Mouse (Mus musculus): ENCODE measurements around the gene Mgll. TPM values are rescaled to one million over a fixed set of nuclear protein-coding genes. Genes with fewer than 3 reads are reported as not detected.

Gene Mgll
- total RNA-seq, 1 experiment from 2014 or later, result 164 TPM

DNA sequence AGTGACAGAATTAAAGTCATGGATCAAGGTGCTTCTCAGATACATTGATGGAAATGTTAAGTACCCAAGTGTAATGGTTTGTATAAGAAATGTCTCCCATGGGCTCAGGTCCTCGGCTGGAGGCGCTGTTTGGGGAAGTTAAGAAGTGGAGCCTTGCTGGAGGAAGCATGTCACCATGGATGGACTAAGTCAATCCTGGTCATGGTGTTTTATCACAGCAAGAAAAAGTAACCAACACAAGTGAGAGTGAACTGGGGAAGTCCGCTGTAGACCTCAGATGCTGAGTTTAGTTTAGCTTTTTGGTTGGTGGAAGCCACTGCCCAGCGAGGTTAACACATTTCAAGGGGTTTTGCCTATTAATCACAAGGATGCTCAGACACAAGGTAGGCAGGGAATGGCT is 105.4 kb downstream of the Mgll start:
- no peak for DNase-seq

DNA sequence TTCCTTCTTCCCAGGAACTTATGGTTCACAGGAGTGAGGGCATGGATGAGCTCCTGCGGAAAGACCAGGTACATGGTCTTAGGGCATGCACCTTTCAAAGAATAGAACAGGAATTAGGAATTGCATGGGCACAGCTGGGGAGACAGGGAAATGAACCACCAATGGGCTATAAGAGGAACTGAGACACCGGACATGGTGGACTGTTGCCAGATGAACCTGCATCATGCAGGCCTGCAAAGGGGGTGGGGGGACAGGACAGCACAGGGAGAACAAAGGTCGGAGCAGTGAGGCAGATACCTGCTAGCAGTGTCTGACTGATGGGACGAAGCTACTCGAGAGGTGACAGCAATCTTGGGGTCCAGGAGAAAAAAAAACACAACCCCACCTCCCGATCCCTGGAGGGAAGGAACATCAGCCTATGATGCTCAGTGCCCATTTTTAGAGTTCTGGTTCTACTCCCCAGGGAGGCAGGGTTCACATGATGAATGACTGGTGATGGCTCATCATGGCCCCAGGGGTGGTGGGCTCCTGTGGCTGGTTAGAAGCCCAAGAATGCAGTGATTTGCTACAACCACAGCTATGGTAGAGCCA is 106.0 kb downstream of the Mgll start:
- no peak for DNase-seq

DNA sequence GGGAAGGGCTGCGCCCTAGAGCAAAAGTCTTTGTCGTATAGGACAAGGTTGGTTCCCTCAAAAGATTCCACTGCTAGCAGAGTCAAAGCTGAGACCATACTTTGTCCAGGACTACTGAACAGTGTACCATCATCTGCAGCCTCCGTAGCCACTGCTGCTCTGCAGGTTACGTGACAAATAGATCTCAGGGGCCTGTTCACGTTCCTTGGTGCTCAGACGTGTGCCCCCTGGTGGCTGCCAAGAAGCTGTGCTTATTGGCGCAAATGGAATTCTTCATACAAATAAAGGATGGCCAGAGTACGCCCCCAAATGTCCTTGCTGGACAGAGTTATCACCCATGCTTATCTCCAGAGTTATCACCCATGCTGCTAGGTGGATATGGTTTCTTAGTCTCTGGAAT is 107.2 kb downstream of the Mgll start:
- peak; percentile 74 for DNase-seq

DNA sequence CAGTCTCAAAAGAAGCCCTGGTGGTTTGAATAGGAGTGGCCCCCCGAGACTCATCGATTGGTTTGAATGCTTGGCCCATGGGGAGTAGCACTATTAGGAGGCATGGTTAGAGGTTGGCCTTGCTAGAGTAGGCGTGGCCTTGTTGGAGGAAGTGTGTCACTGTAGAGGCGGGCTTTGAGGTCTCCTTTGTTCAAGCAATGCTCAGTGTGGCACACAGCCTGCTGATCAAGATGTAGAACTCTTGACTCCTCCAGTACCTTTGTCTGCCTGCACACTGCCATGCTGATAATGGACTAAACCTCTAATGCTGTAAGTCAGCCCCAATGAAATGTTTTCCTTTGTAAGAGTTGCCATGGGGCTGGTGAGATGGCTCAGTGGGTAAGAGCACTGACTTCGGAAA is 108.5 kb downstream of the Mgll start:
- DNase-seq, result no peak

DNA sequence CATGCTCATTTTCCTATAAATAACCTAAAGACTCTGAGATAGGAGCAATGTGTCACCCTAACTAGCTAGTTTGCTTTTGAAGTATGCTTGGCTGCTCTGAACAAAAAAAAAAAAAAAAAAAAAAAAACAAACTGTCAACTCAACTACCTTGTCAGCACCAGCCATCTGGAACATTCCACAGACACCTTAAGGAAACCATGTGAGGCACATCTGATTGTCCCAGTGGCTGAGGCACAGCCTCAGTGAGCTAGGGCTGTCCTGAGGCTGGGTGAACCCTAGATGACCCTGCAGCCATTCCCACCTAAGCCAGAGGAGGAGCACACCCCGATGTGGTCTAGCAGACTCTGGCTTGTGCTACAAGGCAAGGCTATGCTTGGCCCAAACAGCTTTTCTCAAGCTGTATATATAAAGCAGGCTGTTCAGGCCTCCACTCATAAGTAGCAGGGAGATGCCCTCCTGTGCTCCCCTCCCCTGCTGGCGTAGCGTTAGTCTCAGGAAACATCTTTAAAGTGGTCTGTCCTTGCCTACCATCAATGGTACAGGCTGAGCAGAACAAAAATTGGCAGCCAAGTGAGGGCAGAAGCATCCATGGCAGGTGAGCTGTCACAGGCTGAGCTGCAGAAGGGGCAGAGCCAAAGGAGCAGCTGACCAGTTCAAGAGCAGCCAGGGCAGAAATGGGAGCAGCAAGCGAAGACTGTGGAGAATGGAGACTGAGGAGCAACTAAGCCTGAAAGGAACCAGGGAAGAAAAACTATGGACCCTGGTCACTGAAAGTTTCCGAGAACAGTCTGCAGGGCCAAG is 109.3 kb downstream of the Mgll start:
- no peak for DNase-seq

DNA sequence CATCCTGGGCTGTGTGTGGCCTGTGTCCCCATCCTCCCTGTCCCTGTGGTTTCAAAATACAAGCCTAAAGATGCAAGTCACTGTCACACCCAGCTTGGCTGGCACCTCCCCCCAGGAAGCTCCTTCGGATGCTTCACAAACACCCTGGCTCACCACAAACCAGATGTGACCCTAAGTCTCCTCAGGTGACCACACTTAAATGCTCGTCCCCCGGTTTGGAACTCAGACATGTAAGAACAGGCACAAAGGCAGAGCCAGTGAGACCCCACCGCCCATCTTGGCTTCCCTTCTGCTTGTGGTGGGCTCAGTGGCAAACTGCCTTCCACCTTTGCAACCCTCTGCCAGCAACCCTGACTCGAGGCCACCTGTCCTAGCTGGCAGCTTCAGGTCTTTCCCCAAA is 110.8 kb downstream of the Mgll start:
- DNase-seq, result no peak

DNA sequence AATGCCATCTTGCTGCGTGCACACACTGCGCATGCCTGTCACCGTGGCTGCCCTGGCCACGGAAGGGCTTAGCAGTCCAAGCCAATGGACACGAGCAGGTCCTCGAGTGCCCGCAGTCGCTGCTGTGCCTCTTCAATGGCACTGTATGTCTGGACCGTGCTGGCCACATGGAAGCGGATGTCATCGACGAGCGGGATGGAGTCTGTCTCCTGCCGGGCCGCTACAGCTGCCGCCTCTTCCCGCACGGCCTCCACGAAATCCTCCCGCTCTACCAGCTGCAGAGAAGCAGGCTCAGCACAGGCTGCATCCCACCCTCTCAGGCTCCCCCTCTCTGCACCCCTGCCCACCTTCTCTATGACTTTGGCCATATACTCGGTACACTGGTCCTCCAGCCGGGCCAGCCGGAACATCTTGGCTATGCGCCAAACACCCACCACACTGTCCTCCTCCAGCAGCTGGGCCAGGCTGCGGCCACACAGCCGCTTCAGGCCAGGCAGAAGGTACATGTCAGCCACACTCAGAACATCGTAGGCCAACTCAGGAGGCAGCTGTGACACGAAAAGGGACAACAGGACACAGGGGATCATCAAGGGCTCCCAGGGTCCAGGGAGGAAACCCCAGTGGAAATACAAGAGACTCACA is 112.1 kb downstream of the Mgll start:
- no peak for DNase-seq

DNA sequence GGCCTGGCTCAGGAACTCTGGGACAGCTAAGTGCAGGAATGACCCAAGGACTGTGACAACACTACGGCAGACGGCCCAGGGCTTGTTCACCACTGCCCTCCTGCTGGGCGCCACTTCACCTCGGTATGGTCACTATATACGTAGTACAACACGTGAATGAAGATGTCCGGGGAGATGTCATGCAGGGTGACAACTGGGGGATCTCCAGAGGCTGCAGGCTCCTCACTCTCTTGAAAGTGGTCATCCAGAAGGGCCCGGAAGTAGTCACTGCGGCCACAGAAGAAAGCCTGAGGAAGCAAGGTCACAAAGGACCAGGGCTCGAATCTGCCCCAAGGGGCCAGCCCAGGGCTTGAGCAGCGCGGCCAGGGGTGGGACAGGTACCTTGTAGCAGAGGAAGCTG is 113.8 kb downstream of the Mgll start:
- no peak for DNase-seq

DNA sequence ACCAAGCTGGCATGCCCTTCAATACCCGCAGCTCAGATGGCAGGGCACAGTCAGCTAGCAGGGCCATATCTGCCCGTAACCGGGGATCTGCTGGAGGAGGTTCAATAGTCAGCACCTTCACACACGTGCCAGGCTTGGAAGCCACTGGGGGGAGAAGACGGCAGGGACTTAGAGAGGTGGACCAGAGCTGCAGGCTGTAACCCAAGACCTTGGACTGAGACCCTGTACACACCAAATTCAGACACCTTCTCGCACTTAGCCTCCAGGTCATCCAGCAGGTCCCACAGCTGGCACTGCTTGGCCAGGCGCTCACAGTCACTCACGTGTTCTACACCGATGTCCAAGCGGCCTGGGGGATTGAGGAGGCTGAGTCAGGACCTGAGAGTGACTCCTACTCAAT is 114.4 kb downstream of the Mgll start:
- no peak for DNase-seq

DNA sequence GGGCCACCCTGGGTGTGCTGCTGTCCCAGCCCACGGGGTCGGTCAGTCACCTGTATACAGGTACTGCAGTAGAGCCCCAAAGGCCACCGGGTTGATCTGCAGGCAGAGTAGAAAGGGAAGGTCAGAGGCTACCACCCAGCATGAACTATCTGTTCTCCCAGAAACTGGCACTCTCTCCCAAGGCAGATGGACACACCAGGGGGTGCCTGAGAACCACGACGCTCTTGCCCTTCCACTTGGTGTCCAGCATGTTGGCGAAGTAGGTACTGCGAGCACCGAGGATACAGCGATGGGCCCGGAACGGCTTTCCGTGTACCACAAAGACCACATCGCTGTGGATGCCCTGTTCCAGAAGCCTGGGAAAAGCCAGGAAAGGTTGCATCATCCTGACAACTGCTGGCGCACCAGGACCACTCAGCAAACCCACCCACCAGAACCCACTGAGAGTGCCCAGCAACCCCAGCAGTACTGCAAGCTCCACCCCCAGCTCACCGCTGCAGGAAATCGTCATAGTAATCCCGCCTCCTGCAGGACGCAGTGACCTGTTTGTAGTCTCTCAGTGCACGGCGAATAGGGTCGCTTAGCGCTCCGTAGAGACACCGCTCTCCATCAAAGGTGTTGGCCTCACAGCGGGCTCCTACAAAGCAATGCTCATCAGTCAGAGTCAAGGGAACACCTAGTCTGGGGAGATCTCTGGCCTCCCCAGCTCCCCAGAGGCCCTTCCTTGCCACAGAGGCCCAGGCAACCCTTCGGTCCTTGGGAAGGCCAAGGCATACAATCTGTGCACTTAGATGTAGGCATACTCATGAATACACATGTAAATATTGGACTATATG is 115.1 kb downstream of the Mgll start:
- DNase-seq, result no peak

DNA sequence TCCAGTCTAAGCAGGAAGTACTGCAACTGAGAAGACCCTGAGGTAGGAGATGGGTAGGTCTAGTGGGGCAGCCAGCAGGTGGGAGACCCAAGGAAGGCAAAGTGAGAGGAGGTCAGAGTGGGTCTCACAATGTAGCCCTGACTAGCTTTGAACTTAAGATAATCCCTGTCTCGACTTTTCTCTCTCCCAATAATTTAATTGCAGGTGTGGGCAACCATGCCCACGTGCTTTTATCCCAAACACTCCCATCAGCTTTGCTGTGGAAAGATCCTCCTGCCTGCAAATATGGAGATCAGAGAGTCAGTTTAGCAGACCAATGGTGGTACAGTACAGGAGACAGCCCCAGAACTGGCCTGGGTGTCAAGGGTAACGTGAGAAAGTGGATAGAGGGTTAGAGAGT is 116.0 kb downstream of the Mgll start:
- DNase-seq, result no peak

DNA sequence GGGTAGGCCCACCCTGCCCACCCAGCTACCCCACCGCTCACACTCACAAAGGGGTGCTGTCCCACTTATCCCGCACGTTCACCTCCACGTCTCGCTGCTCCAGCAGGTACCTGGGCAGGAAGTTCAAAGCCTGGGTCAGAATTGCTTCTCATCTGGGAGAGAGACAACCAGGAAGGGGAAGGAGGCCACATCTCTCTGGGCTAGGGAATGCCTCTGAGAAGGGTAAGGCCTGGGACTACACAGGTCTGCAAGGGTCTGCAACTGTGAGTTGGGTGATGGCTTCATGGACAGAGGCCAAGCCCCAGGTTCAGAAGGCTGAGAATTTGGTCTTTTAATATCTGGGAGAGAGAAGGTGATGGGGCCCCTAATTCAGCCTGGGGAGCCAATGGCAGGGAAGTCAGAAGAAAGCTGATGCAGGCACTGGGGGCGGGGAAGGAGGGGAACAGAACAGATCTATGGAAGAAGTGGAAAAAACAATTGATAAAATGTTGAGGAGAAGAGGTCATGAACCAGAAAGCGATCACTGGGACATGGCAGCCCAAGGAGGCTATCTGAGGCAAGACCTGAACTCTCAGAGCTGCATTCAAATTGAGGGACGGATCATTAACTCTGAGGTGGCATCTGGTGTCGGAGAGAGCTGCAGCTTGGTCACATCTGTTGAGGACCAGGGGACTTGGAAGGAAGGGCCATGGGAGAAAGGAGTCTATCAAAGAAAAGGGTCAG is 116.7 kb downstream of the Mgll start:
- DNase-seq, result no peak

DNA sequence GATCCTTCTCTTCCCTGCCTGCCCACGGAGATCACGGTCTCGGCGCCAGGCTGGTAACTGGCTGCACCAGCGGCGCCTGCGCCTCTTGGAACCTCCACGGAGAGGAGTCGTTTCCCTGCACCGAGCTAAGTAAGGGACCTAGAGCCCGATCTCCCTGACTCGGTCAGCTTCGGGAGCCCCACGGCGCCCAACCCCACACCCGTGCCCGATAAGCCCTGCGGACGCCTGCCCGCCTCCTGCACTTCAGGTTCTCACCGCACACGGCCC is 117.2 kb downstream of the Mgll start:
- no peak for DNase-seq

DNA sequence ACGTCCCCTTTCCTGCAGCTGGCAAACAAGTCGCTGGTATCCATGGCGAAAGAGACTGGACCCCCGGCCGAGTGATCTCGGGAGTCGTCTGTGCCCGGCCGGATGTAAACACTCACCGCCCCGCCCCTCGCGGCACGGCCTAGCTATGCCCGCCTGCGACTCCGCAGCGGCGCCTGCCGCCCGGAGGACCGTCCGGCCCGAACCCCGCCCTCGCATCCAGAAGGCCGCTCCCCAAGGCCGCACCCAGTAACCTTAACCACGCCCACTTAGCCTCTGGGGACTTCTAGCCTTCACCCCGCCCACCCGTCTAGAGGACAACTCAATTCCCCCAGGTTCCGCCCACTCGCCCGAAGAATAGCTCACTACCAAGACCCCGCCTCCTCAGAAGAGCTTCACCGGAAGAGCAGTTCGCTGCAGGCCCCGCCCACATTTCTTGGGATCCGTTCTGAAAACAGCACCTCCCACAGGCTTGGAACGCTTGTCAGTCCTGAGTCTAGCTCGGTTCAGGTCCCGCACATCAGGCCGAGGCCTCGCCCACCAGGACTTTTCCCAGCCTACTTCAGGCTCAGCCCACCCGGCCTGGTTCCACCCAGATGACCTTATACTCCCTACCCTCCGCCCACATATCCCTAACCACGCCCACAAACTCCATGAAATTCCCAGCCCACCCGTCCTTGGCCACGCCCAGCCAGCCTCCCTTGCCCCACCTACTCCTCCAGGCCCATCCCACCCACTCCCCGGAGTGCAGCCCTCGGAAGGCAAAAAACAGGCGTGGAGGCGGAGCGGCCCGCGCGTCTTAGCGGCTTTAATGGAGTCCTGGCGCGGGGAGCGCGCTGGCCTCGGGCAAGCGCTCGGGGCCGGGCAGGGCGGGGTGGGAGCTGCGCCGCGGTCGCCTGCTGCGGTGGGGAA is 117.8 kb downstream of the Mgll start, which contains the start of gene Abtb1:
TSS of gene Abtb1 (minus strand) at position 204 of the 909 bp plus-strand sequence.
- DNase-seq, result peak; percentile 98

DNA sequence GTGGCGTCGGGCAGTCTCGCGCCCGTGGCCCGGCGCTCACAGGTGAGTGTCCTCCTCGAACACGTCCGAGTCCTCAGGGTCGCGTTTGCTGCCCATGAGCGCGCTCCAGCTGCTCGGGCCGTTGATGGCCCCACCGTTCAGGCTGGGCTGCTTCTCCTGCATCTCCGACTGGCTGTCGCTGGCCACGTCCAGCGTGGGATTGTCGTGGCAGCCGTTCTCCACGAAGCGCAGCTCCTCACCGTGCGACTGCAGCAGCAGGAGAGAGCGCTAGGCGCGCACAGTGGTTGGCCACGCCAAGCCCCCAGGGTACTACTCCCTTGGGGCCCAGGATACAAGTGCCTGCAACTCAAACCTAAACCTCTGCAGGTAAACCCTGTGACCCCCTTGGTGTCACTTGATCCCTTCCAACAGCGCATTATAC is 118.5 kb downstream of the Mgll start:
- DNase-seq, result peak; percentile 36

DNA sequence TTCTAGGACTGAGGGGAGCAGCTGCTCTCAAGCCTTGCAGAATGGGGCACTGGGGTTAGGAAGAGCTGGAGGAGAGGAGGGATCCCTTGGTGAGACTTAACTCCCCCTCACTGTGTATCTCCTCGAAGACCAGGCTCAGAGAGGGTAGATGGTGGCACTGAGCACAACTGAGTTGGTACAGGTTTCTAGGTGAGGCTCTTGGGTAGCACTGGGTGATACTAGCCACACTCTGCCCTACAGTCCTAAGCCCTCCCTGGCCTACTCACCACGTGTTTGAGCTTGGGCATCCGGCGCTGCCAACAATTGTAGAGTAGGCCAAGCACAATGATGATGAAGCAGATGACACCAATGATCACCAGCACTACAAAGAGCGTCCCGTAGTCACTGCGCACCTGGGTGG is 119.0 kb downstream of the Mgll start:
- no peak for DNase-seq

DNA sequence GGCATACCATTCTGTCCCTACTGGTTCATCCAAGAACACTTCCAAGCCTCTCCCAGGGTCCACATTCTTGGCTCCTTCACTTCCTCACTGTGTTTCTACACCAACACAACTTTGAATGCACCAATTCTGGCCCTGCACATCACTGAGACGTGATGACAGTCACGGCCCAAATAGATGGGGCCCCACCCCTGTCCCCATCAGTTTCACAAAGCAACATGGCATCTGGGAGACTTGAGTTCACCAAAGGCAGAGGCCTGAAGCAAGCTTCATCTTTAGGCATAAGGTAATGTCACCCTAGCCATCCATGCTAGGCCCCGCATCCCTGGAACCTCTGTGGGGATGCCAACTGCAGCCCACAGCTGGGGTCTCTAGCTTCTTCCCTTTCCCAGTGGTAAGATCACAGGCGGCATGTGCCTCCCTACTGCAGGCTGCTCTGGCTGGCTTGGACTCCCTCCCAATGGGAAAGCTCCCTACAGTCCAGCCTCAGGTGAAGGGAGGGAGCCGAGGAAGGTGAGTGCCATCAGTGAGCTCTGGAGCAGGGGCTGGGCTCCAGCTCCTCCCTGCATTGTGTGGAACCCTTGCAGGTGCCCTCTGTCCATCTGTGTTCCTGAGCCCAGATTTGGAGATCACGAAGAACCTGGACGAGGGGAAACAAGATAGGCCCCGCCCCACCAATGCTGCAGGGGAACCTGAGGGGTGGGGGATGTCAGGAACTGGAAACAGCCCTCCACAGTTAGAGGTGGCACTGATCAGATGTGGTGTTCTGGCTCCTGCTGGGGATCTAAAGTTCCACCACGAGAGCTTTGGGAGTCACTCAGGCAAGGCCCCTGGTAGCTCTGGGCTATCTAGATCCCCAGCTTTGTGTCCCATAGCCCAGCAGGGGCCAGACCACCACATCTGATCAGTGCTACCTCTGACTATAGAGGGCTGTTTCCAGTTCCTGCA is 119.8 kb downstream of the Mgll start:
- no peak for DNase-seq

DNA sequence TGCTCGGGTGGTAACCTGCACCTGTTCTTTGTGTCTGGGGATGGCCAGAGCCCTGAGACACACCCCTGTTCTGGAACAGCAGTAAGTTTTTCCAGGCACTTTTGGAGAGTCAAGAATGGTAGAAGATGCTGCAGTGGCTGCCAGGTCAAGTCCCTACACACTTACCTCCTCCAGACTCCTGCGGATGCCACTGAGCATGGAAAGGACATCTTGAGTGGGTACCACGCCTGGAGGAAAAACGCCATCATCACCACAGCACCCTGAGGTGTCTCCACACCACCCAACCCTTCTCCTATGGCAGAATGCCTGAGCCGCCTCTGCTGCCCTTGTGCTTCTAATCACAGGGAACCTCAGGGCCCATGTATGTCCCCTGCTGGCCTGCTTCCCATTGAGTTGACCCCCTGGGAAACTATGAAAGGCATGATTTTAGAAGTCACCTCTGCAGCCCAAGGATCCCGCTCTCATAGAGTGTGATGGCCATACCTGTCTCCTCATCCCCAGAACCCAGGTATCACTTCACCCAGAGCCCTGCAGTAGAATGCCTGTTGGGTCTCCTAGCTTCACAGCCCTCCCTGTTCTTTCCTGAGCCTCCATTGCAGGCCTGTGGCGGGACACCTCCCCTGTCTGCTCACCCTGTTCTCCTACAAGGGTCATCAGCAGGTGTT is 120.8 kb downstream of the Mgll start:
- DNase-seq, result no peak

DNA sequence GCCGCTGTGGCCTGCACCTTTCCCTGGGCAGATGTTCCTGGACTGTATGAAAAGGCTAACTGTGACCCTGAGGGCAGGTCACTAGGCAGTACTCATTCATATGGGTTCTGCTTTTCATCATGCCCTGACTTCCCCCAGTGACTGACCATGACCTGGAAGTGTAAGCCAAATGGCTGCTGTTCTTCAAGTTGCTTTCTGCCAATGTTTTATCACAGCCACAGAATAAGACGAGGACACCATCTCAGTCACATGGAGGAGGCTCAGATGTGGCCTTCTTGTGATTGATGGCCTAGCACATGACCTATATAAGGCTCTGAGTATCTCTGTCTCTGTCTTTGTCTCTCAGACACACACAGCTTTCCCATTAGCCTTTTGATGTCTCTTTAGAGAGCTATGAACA is 123.4 kb downstream of the Mgll start:
- DNase-seq, result no peak
